Mouse (Mus musculus) spleen, adult 2 months (tissue): ENCODE data around the gene Cpne1.

Experiments used
- CTCF ChIP-seq: fragments of 200-500 bp; IDR thresholded peaks from 2 replicates; pipeline ENCODE4 v1.5.1; 2011; ENCODE audit warnings: mild to moderate bottlenecking, inconsistent platforms; ENCODE audit not compliant: insufficient read depth, insufficient read length, insufficient replicate concordance; ENCODE audit errors: extremely low read depth
- POLR2A ChIP-seq: fragments of 200-500 bp; IDR thresholded peaks from 2 replicates; pipeline ENCODE4 v1.6.1; 2011; ENCODE audit warnings: low read depth, low read length, inconsistent platforms

DNA sequence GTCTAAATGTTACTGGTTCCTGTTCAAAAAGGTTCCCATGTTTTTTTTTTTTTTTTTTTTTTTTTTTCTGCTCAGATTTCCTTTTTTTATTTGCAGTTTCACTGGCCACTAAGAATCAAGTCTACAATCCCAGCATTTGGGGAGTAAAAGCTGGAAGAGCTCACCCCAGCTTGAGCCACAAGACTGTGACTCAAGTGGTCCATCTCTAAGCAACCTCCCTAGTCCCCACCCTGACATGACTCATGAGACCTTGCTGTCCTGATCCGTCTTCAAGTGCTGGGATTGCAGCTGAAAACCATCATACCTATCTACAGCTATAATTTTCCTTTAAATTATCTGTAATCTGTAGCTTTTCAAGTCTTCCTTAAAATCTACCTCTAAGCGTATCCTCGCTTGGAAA, 27.2 kb downstream of the Cpne1 start:
- TF ChIP-seq CTCF (no peak), POLR2A (no peak)
